Mouse (Mus musculus) midbrain, postnatal 0 days (tissue): ENCODE measurements around the gene Gstcd. TPM values are rescaled to one million over a fixed set of nuclear protein-coding genes. Genes with fewer than 3 reads are reported as not detected.

Source experiments
- ATAC-seq: fragments of 200-750 bp; cut with Nextera tagmentation; 2 replicates; pipeline ENCODE4 v1.8.0; 2017; ENCODE audit warnings: moderate number of reproducible peaks, mild to moderate bottlenecking, moderate TSS enrichment, moderate library complexity; ENCODE audit not compliant: low FRiP score
- DNase-seq: peaks from one replicate; pipeline ENCODE4 v3.0.0-alpha.2; 2015; ENCODE audit warnings: low spot score
- H3K27ac ChIP-seq: fragments of 300-500 bp; sonication (generic); 2 replicates; pipeline ENCODE4 v1.5.1; 2014; ENCODE audit warnings: low read depth, mild to moderate bottlenecking, low read length, mixed read lengths
- H3K27me3 ChIP-seq: fragments of 300-500 bp; sonication (generic); 2 replicates; pipeline ENCODE4 v1.6.1; 2014; ENCODE audit warnings: low read length, control low read depth, mixed read lengths; ENCODE audit not compliant: insufficient read depth
- H3K36me3 ChIP-seq: fragments of 300-500 bp; sonication (generic); 2 replicates; pipeline ENCODE4 v1.6.1; 2014; ENCODE audit warnings: low read length, control low read depth, mixed read lengths; ENCODE audit not compliant: insufficient read depth
- H3K4me1 ChIP-seq: fragments of 300-500 bp; sonication (generic); 2 replicates; pipeline ENCODE4 v1.6.1; 2014; ENCODE audit warnings: mild to moderate bottlenecking, control low read depth, antibody characterized with exemption, low read length, mixed read lengths; ENCODE audit not compliant: insufficient read depth
- H3K4me2 ChIP-seq: fragments of 300-500 bp; sonication (generic); 2 replicates; pipeline ENCODE4 v1.6.1; 2014; ENCODE audit warnings: low read depth, mild to moderate bottlenecking, low read length, mixed read lengths; ENCODE audit not compliant: poor library complexity, severe bottlenecking
- H3K4me3 ChIP-seq: fragments of 300-500 bp; sonication (generic); 2 replicates; pipeline ENCODE4 v1.5.1; 2014; ENCODE audit warnings: low read depth, mild to moderate bottlenecking, low read length, moderate library complexity
- H3K9ac ChIP-seq: fragments of 300-500 bp; sonication (generic); replicated peaks from 2 replicates; pipeline ENCODE4 v1.6.1; 2014; ENCODE audit warnings: mild to moderate bottlenecking, low read length, moderate library complexity, mixed read lengths; ENCODE audit not compliant: poor library complexity, severe bottlenecking
- H3K9me3 ChIP-seq: fragments of 300-500 bp; sonication (generic); 2 replicates; pipeline ENCODE4 v1.6.1; 2016; ENCODE audit warnings: low read length, control low read depth
- CTCF ChIP-seq: IDR thresholded peaks from 2 replicates; pipeline ENCODE4 v1.5.1; 2016; ENCODE audit warnings: antibody characterized with exemption, mild to moderate bottlenecking
- WGBS: fragments of 180-500 bp; shearing (Covaris S2); extraction: QIAGEN DNeasy Blood & Tissue Kit; methylation state at CpG from one replicate; pipeline ENCODE4 v1.1.7; 2014; 5-methylcytosine and 5-hydroxymethylcytosine counted together
- polyA plus RNA-seq: library from polyadenylated mRNA; unstranded; fragments of >200 nt; fragmentation: Nextera tagmentation; extraction: Ambion mirVana; gene quantifications from 2 replicates; pipeline ENCODE4 v1.2.1, GENCODE M21; 2015
- total RNA-seq: library from RNA; depleted of rRNA; stranded (reverse); fragments of >200 nt; gene quantifications from 2 replicates; pipeline ENCODE4 v1.2.3, GENCODE M21; 2014

Gstcd gene
- total and polyA plus RNA-seq, 2 experiments from 2014 or later: 2.6 to 15.3 TPM

GRCm38 (mm10) chr3:133092936-133093335, 1.1 kb upstream of the Gstcd start:
- Histone ChIP-seq H3K27me3 (no peaks in the 10 kb centered on the region), H3K9me3 (no peaks in the 10 kb centered on the region), H3K36me3 (peaks cover 3% of the 10 kb centered on the region), H3K4me1 (peaks cover 7% of the 10 kb centered on the region; the same call in 1 of the 2 replicates), H3K9ac (no peak overlapping the region), H3K4me3 (peak overlapping the region; percentile 99; the same call in 1 of the 2 replicates), H3K27ac (no peak overlapping the region), H3K4me2 (peak overlapping the region; percentile 56)
- DNase-seq: no peak
- no peak for ATAC-seq
- no peak for TF ChIP-seq CTCF
- 90% methylated on average over 1 of the region's 1 CpGs for WGBS

GRCm38 (mm10) chr3:133092274-133092853, 531 bp upstream of the Gstcd start:
- WGBS: under 1% methylated on average over 7 of the region's 7 CpGs
- ATAC-seq: no peak

GRCm38 (mm10) chr3:133091121-133091663, 641 bp downstream of the Gstcd start:
- WGBS: under 1% methylated on average over 42 of the region's 44 CpGs
- Histone ChIP-seq H3K9me3 (no peaks in the 10 kb centered on the region), H3K27me3 (no peaks in the 10 kb centered on the region), H3K27ac (peak overlapping the region; percentile 94), H3K4me3 (peak overlapping the region; percentile 99), H3K36me3 (no peaks in the 10 kb centered on the region), H3K4me2 (peak overlapping the region; percentile 79), H3K9ac (peak overlapping the region; percentile 90), H3K4me1 (peaks cover 7% of the 10 kb centered on the region; the same call in 1 of the 2 replicates)
- TF ChIP-seq CTCF: no peak
- ATAC-seq (peak; percentile 77), DNase-seq (peak; percentile 48)

More at GRCm38 (mm10) chr3:133092274-133092853, 531 bp upstream of the Gstcd start:
- TF ChIP-seq CTCF: no peak
- H3K4me1 ChIP-seq: peaks cover 7% of the 10 kb centered on the region; the same call in 1 of the 2 replicates
- peak overlapping the region; percentile 56 for H3K4me2 ChIP-seq
- H3K27ac ChIP-seq: peak overlapping the region; percentile 94
- peak overlapping the region; percentile 99 for H3K4me3 ChIP-seq
- peak overlapping the region; percentile 90 for H3K9ac ChIP-seq
- DNase-seq: no peak
- no peaks in the 10 kb centered on the region for H3K9me3 ChIP-seq
- no peaks in the 10 kb centered on the region for H3K27me3 ChIP-seq
- no peaks in the 10 kb centered on the region; the same call in 1 of the 2 replicates for H3K36me3 ChIP-seq

GRCm38 (mm10) chr3:133090247-133091120, 1.3 kb downstream of the Gstcd start:
- Histone ChIP-seq H3K27me3 (no peaks in the 10 kb centered on the region), H3K9me3 (no peaks in the 10 kb centered on the region), H3K4me1 (peaks cover 7% of the 10 kb centered on the region; the same call in 1 of the 2 replicates), H3K9ac (peak overlapping the region; percentile 90), H3K27ac (peak overlapping the region; percentile 94; the same call in 1 of the 2 replicates), H3K4me2 (peak overlapping the region; percentile 79), H3K36me3 (no peaks in the 10 kb centered on the region), H3K4me3 (peak overlapping the region; percentile 99)
- ATAC-seq: no peak
- no peak for DNase-seq
- 7% methylated on average over 11 of the region's 11 CpGs for WGBS
- TF ChIP-seq CTCF: no peak

DNA sequence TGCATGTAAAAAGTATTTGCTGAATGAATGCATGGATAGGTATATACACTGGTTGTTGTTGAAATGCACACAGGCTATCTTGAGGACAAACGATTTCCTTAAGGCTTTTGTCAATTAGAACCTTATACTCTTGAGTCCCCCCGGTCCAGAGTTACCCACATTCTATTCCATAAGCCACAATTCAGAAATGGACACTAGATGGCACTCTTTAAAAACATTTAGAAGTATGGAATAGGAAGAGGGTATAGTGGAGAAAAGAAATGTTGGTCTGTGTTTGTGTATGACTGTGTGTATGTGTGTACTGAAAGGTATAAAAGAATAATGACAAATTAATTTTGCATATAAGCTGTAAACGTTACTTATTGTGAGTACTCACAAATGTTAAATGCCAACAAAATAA, 6.0 kb downstream of the Gstcd start:
- Histone ChIP-seq H3K27me3 (no peaks in the 10 kb centered on the region), H3K4me1 (peaks cover 4% of the 10 kb centered on the region; the same call in 1 of the 2 replicates), H3K9me3 (no peaks in the 10 kb centered on the region), H3K36me3 (peaks cover 17% of the 10 kb centered on the region), H3K4me2 (no peak overlapping the region), H3K27ac (no peak overlapping the region), H3K9ac (no peak overlapping the region), H3K4me3 (no peak overlapping the region)
- peak; percentile 77 for TF ChIP-seq CTCF
- DNase-seq: peak; percentile 74
- ATAC-seq: peak; percentile 69
- WGBS: 62% methylated on average over 3 of the region's 3 CpGs
